Mouse (Mus musculus) MN1 (cell line): ENCODE measurements around the gene Cdh15.

Experiments
- DNase-seq: peaks from one replicate; pipeline ENCODE4 v3.0.0-alpha.2; 2016; ENCODE audit warnings: low spot score

Cdh15 gene

GRCm38 (mm10) chr8:122844161-122844560, 3.6 kb upstream of the Cdh15 start:
- DNase-seq = no peak

- DNase-seq = peak; percentile 93
Observed at GRCm38 (mm10) chr8:122845662-122846061, 2.1 kb upstream of the Cdh15 start.

GRCm38 (mm10) chr8:122849152-122849910, 1.6 kb downstream of the Cdh15 start:
- no peak for DNase-seq

GRCm38 (mm10) chr8:122850641-122851240, 3.0 kb downstream of the Cdh15 start:
- no peak for DNase-seq

GRCm38 (mm10) chr8:122851692-122852545, 4.2 kb downstream of the Cdh15 start:
- DNase-seq = no peak

- no peak for DNase-seq
Observed at GRCm38 (mm10) chr8:122852546-122852905, 4.8 kb downstream of the Cdh15 start.

GRCm38 (mm10) chr8:122853340-122853771, 5.6 kb downstream of the Cdh15 start:
- peak; percentile 87 for DNase-seq

- DNase-seq = no peak
Observed at GRCm38 (mm10) chr8:122854388-122854787, 6.6 kb downstream of the Cdh15 start.

GRCm38 (mm10) chr8:122855123-122855522, 7.4 kb downstream of the Cdh15 start:
- no peak for DNase-seq

GRCm38 (mm10) chr8:122856288-122856687, 8.5 kb downstream of the Cdh15 start:
- no peak for DNase-seq

GRCm38 (mm10) chr8:122859843-122860242, 12.1 kb downstream of the Cdh15 start:
- DNase-seq = no peak

- peak; percentile 77 for DNase-seq
Observed at GRCm38 (mm10) chr8:122864719-122865129, 17.0 kb downstream of the Cdh15 start.

GRCm38 (mm10) chr8:122865441-122865840, 17.7 kb downstream of the Cdh15 start:
- peak; percentile 89 for DNase-seq

GRCm38 (mm10) chr8:122866231-122866630, 18.5 kb downstream of the Cdh15 start:
- DNase-seq = no peak

GRCm38 (mm10) chr8:122867982-122868381, 20.2 kb downstream of the Cdh15 start:
- no peak for DNase-seq

GRCm38 (mm10) chr8:122870377-122870863, 22.7 kb downstream of the Cdh15 start:
- no peak for DNase-seq

- no peak for DNase-seq
Observed at GRCm38 (mm10) chr8:122871663-122872062, 23.9 kb downstream of the Cdh15 start.

GRCm38 (mm10) chr8:122873171-122873570, 25.4 kb downstream of the Cdh15 start:
- no peak for DNase-seq

GRCm38 (mm10) chr8:122875186-122875585, 27.4 kb downstream of the Cdh15 start:
- no peak for DNase-seq

GRCm38 (mm10) chr8:122878231-122878630, 30.5 kb downstream of the Cdh15 start:
- no peak for DNase-seq

GRCm38 (mm10) chr8:122880302-122880701, 32.5 kb downstream of the Cdh15 start:
- DNase-seq = no peak

- no peak for DNase-seq
Observed at GRCm38 (mm10) chr8:122883671-122884070, 35.9 kb downstream of the Cdh15 start.

- no peak for DNase-seq
Observed at GRCm38 (mm10) chr8:122891440-122891839, 43.7 kb downstream of the Cdh15 start.
